Mouse (Mus musculus): Measurements from ENCODE around the gene Ccdc40.

The Ccdc40 gene

DNA sequence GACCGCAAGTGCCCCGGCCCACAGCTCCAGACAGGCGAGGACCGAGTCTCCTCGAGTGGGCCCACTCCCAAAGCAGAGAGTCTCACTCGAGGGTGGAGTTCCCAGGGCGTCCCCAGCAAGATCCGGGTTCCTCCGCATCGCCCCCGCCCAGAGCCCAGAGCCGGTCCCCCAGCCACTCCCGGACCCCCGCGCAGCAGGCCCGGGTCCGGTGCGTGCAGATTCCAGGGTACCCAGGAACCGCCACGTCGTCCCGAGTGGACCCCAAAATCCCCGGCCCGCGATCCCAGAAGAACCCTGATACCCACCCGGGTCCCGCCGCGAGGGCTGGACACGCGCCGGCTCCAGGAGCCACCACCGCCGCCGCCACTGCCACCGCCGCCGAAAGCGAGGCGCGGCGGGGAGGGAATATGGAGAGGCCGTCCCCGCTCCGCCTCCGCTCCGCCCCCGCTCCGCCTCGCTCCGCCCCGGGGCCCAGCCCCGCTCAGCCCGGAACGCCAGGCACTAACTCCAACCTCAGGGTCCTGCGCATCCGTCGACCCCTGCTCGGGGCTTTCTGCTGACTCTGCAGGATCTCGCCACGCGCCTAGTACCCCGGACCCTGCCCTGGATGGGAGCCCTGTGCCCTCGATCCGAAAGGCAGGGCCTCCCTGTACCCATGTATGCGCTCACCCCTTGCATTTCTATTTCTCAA lies at the start of gene Ccdc40, which contains the start of gene Tbc1d16:
Gene Ccdc40 (plus strand): TSS at position 482 of the 691 bp plus-strand sequence.
Gene Tbc1d16 (minus strand): TSS at position 409 of the 691 bp plus-strand sequence.
- peak; percentile 80 for DNase-seq (ENCODE audit: low read depth, low spot score)

DNA sequence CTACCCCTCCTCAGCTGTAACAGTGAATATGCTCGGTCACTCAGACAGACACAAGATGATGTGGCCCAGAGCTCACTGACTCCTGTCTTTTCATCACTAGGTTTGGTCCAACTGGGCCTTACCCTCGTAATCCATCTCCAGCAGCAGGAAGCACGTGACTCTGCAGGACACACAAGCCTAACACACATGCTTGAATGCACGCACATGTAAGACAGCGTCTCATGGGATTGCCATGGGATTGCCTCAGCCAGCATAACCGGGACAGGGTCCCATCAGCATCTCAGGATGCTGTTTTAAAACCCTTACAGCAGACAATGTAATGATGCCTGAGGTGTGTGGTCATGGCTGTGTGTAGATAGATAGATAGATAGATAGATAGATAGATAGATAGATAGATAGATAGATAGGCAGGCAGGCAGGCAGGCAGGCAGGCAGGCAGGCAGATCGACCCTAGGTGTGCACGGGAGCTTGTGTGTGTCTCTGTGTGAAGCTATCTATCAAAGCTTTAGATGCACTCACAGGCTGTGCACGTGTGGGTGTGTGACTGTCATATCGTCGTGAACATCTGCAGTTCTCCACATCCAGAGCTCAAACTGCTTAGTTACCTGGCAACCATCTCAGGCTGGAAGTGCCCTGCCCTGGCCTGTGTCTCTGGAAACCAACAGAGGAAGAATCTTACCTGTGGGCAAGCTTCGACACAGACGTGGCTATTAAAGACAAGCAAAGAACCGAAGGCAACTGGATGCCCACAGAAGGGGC lies 47.4 kb upstream of the Ccdc40 start:
- DNase-seq (ENCODE audit: low read depth, low spot score), result no peak

DNA sequence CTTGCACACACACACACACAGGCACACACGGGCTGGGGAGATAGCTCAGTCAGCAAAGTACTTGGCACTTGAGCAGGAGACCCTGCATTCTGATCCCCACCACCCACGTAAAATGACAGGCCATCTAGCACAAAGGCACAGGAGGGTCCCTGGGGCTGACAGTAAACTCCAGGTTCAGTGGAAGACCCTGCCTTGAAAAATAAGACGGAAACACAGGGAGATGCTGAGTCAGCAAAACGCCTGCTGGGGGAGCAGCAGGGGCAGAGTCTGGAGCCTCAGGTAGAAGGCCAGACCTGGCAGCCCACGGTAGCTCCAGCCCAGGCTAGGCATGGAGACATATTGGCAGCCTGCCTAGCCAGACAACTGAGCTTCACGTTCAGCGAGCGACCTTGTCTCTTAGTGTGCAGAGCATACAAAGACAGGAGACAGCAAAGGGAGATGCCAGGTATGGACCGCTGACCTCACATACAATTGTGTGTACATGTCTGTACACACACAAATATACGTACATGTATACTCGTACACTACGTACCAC lies 46.4 kb upstream of the Ccdc40 start:
- no peak for DNase-seq (ENCODE audit: low read depth, low spot score)

DNA sequence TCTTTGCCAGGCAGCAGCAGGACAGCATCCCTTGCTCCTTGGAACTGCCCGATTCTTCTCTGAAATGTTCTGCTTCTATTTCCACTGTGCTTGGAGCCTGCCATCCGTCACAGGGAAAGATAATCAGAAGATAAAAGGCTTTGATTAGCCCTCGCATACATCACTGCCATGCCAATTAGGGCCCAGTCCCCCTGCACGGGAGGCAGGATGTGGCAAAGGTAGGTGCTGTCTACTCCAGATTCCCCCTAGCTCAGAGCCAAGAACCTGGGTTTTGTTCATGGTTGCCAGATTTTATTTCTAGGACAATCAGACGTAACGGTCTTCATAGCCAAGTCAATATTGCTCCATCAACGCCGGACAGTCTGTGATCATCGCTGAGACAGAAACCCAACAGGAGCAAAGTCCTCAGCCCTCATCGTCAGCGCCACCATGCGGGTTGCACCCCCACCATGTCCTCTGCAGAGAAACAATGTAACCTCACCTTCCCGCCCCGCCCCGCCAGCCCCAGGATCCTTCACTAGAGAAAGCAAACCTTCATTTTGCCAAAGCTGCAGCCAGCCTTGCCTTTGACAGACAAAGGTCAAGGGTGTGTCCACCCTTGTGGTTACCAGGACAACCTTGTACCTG lies 44.6 kb upstream of the Ccdc40 start:
- no peak for DNase-seq (ENCODE audit: low read depth, low spot score)

DNA sequence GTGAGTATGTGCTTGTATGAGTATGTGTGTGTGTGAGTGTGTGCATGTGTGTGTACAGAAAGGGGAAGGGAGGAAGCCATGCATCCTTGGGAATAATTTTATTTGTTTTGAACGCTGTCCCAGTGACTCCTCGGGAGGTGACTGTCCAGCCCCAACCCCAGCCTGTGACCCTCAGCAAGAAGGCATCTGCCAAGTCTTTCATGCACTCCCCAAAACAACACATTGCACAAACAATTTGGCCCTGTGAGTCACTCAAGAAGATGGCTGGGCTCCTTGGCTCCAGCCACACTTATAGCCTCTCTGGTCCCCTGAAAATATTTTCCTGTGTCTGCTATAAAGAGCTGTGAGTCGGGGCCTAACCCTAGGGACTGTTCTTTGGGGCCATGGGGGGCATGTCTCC lies 42.0 kb upstream of the Ccdc40 start:
- DNase-seq (ENCODE audit: low read depth, low spot score), result no peak

DNA sequence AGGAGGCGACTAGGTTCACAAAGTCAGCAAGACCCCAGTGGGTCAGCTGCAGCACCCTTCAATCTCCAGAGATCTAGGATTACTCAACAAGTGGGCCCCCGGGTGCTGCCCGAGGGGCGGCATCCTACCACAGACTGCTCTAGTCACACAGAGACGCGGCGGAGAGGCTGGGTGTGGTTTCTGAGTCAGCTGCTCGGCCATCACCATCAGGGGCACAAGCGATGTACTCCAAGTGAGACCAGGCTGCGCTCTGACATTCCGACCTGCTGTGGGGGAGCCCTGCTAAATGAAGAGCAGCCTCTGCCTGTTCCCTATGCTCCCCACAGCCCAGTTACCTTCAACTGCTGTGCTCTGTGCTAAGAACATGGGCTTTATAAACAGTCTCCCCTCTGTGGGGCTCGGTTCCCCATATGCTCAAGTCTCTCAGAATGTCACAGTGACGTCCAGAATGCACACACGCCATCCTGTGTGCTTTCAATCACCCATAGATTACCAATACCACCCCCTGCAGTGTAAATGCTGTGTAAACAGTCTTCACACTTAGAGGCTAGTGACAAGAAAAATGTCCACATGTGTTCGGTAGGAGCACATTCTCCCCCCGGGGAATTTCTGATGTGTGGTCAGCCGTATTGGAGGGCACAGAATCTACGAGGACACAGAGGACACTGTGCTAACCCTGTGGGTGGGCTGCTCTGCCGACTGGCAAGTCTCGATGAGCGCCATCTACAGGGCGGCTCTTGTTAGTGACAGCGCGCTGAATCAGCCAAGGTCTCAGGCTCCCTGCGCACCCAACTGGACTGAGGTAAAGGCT lies 41.2 kb upstream of the Ccdc40 start:
- peak; percentile 69 for DNase-seq (ENCODE audit: low read depth, low spot score)

DNA sequence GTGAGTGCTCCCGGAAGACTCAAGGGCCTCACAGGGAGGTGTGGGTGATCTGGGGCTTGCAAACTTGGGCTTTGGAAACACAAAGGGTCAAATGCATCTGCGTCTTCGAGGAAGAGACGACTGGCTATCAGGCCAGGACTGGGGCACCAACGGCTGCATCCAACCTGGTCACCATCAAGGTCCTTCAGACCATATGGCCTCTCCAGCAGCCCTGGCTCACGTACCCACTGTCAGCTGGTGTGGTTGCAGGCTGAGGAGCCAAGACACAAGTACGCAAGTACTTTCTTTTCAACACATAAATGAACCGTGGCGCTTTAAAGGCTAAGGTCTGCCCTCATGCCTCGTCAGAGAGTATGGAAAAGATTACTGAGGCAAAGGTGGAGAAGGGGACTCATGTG lies 40.6 kb upstream of the Ccdc40 start:
- no peak for DNase-seq (ENCODE audit: low read depth, low spot score)

DNA sequence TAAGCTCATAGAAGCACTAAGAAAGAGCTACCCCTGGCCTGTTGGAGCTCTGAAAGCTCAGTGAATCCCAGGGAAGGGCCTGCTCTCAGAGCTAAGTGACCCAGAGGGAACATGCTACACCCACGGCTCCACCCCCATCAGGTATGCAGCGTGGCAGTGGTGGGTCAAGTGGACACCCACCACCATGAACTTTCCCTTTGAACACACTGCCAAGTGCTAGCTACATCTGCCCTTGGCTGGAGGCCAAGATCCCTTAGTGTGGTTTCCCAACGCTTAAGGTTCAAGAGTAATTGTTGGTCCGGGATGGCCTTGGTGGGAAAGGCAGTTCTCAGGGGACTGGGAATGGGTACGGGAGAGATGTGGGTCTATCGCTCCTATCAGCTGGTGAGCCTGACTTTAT lies 40.0 kb upstream of the Ccdc40 start:
- no peak for DNase-seq (ENCODE audit: low read depth, low spot score)

DNA sequence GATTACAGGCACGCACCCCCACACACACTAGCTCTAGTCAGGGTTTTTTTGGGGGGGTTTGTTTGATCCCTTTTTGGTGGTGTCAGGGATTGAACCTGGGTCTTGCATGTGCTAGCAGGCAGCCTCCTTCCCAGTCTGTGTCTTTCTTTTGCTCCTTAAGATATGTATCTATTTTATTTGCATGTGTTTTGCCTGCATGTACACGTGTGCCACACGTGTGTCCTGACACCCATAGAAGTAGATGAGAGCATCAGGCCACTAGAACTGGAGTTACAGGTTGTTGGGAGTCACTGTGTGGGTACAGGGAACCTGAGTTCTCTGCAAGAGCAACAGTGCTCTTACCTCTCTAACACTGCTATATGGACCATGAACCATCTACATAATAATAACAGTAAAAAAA lies 39.1 kb upstream of the Ccdc40 start:
- no peak for DNase-seq (ENCODE audit: low read depth, low spot score)

DNA sequence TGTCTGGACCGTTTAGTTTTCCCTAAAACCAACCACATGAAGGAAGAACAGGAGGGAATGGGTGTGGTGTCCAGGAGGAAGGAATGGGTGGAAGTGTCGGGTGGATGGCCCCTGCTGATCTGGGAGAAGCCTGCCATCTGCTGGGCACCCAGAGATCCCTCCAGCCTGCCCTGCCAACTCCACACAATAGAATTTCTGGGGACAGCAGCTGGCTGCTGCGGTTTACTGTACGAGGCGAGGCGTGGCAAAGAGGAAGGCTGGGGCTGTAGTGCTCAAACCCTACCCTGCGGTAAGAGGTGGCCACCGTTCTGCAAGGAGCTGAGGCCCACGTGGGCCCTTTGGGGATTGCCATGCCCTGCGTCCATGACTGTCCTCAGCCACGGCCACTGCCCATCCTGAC lies 37.9 kb upstream of the Ccdc40 start:
- DNase-seq (ENCODE audit: low read depth, low spot score), result peak; percentile 62

DNA sequence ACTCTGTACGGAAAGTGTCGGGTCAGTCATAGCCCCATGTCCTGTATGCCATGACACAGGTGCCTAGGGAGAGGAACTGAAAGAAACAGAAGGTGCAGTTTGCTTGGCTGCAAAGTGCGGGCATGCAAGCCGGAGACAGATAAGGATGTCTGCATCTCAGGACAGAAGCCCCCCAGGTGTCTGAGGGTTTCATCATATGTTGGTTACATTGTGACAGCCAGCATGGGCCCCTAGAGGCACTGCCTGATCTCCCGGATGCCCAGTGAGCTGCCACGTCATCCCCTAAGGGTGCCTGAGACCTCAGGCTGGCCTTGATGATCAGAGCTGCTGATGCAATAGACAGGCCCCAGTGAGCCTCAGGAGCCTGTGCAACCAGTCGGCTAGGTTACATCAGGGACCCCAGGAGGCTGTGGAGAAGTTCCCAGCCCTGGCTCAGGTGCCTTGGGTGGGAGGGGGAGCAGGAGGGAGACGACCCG lies 36.7 kb upstream of the Ccdc40 start:
- no peak for DNase-seq (ENCODE audit: low read depth, low spot score)

DNA sequence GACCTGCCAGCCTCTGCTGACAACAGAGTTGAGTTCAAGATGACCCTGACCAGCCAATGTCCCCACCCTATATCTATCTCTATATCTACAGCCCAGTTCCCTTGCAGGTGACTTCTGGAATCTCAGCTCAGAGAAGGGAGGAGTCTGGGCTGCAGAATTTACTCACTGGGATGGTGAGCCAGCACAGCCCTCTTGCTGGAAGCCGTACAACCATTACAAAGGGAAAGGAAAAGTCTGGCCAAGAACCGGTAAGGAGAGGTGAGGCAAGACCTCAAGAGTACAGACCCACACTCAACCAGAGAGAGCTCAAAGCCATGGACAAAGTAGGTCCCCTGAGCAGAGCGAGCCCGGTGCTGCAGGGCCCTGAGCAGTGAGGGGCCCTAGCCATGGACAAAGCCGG lies 36.2 kb upstream of the Ccdc40 start:
- no peak for DNase-seq (ENCODE audit: low read depth, low spot score)

DNA sequence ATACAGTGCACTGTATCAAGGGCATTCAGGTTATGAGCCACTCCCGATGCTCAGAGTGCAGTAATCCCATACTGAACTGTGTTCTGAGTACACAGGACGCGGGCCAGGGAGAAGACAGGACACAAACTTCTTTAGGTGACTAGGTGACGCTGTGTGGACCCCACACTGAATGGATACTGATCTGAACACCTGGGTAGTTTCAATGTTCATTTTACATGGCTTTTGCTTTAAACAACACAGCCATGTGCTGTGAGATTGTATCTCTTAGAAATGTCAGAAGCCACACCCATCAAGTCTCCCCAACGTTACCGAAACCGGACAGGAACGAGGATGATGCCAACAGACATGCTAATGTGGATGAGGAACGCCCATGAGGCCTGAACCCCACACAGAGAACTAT lies 35.8 kb upstream of the Ccdc40 start:
- no peak for DNase-seq (ENCODE audit: low read depth, low spot score)

DNA sequence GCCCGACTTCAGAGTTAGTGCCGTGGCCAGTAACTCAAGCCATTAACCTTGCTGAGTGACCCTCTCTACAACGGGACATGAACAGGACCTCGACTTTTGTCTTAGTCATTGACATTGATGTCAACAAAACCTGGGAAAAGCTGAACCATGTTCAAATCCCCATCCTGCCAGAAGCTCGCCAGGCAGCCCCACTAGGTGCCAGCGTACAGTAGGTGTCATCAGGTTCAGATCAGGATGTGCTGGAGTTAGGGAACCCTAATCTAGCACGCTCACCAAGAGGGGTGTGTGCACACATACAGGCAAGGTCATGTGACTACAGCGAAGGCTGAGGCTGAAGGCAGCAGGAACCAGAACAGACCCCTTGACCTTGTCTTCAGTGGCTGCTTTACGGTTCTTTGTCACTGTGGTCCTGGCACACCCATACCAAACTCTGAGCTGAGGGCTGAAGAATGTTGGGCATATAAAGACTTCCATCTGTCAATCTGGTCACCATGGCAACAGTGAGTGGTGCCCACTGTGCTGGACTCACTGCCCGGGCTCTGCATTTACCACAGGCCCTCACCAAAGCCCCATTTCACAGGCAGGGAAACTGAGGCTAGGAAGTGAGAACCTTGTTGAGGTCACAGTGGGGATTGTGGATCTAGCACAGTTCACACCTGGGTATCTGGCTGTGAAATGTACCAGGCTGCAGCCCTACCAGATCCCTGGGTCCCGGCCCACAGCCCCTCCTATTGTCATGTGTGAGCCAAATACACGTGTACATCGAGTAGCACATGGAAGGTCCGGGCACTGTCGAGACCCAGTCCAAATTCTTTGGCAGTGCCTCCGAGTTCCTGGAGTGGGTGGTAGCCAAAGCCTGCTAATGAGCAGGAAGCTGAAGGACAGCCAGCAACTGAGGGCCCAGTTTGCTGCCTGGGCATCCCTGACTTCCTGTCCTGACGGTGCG lies 30.5 kb upstream of the Ccdc40 start:
- no peak for DNase-seq (ENCODE audit: low read depth, low spot score)

DNA sequence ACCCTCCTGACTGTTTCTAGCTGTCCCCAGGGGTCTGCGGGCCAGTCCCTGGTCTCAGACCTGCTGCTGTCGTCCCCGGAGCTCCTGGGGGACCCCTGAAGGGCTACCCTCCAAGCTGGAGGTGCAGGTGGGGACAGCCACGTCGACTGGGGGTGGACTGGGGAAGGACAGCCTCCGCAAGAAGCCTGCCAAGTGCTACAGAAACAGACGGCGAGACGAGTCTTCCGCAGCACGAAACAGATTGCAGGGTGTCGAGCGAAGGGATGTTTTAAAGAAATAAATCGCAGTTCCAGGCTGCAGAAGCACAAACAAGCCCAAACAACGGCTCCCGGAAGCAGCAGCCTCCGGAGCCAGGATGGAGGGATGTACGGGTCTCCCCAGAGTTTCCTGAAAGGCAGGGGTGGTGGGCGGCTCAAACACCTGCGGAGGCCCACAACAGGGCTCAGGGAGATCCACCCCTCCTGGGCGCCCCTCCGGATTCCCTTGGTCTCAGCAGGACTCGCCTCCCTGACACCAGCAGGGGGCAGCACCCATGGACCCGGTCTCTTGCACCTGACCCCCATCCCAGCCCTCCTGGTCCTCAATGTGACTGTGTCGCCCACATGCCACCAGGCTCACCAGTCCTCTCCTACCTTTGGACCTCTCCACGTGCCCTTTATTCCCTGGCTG lies 29.7 kb upstream of the Ccdc40 start:
- no peak for DNase-seq (ENCODE audit: low read depth, low spot score)

DNA sequence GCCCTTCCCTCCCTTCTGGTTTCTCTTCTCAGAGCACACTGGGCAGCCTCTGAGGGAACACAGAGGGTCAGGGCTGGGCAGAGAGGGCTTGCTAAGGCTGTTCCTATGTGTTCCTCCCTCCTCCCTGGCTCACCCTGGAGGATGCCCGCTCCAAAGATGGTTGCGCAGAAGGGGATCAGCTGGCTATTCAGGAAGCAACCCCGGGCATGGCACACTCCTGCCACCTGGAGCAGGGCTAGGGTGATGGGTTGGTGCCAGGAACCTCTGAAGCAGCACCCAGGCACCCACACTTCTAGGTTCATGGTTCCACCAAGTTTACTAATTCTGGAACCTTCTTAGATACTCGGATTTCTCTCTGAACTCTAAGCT lies 29.2 kb upstream of the Ccdc40 start:
- no peak for DNase-seq (ENCODE audit: low read depth, low spot score)

DNA sequence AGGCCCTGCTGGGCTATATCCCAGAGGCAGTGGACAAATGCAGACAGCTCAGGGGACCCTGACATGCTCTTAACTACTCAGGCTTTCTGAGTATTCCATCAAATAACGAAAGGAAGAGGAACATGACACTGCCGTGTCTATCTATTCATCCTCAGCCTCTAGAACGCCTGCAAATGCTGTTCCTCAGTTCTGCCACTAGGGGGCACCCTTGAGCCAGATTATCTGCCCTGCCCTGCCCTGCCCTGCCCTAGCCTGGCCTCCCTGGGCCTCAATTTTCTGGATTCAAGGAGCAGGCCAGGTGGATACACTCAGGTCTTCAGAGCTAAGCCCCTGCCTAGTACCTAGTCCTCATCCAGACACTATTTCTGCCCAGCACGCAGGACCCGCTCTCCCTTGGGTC lies 24.9 kb upstream of the Ccdc40 start:
- DNase-seq (ENCODE audit: low read depth, low spot score), result no peak

DNA sequence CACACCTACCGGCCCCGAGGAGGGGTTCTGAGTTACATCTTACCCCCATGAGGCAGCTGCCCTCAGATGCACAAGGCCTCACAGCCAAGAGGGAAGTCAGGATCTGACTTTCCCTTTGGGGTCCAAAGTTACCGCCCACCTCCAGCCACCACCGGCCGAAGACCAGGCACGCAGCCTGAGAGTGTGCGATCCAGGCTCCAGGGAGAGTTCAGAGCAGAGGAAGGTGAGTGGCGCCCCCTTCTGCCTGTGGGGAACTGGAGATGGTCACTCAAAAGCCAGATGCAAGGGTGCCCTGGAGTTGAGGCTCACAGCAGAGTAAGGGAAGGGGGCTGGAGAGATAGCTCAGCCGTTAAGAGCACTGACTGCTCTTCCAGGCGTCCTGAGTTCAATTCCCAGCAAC lies 22.6 kb upstream of the Ccdc40 start:
- DNase-seq (ENCODE audit: low read depth, low spot score), result no peak

DNA sequence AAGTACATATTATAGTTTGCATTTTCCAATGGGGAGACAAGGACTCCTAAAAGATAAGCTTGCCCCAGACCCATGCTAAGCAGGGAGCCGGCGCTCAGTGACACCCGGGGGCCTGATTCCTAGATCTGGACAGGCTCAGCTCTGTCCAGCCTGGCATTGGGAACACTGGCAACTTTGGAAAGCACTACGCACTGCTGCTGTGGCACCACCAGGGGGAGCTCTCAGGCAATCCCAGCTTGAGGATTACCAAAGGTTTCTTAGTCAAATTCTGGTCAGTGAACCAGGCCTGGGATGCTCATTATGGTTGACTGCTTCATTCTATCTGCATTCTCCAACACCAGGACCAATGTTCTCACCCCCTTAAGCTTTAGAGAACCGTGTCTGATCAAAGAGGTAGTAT lies 21.8 kb upstream of the Ccdc40 start:
- DNase-seq (ENCODE audit: low read depth, low spot score), result peak; percentile 68

DNA sequence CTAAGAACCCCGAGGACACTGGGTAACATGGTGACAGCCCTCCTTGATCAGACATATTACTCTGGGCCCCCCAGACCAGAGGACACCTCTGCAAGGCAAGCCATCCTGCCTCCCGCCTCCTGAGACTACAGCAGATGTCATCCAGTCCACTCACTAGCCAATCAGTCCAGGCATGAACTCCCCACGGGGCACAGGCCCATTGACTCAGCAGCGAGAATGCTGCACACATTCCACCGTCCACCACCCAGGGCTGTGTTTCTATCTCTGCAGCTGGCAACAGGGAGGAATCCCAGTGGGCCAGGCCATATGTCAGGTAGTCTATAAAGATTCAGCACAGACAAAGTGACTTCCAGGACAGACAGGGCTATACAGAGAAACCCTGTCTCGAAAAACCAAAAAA lies 20.4 kb upstream of the Ccdc40 start:
- no peak for DNase-seq (ENCODE audit: low read depth, low spot score)
